Mouse (Mus musculus) hindbrain, postnatal 0 days (tissue): Measurements from ENCODE around the gene Dnah7c. TPM values are rescaled to one million over a fixed set of nuclear protein-coding genes. Genes with fewer than 3 reads are reported as not detected.

Experiments used
- ATAC-seq: fragments of 200-750 bp; cut with Nextera tagmentation; 2 replicates; pipeline ENCODE4 v1.8.0; 2017; ENCODE audit warnings: mild to moderate bottlenecking, moderate TSS enrichment, moderate library complexity
- DNase-seq: peaks from one replicate; pipeline ENCODE4 v3.0.0-alpha.2; 2015; ENCODE audit warnings: low spot score
- H3K27ac ChIP-seq: fragments of 300-500 bp; sonication (generic); 2 replicates; pipeline ENCODE4 v1.5.1; 2014; ENCODE audit warnings: mild to moderate bottlenecking
- H3K27me3 ChIP-seq: fragments of 300-500 bp; sonication (generic); 2 replicates; pipeline ENCODE4 v1.6.1; 2014; ENCODE audit warnings: low read length, mixed read lengths; ENCODE audit not compliant: insufficient read depth
- H3K36me3 ChIP-seq: fragments of 300-500 bp; sonication (generic); 2 replicates; pipeline ENCODE4 v1.6.1; 2014; ENCODE audit warnings: low read length, mixed read lengths; ENCODE audit not compliant: insufficient read depth
- H3K4me1 ChIP-seq: fragments of 300-500 bp; sonication (generic); 2 replicates; pipeline ENCODE4 v1.6.1; 2014; ENCODE audit warnings: antibody characterized with exemption, low read length, mixed read lengths; ENCODE audit not compliant: insufficient read depth
- H3K4me2 ChIP-seq: fragments of 300-500 bp; sonication (generic); 2 replicates; pipeline ENCODE4 v1.6.1; 2014; ENCODE audit warnings: low read depth, mild to moderate bottlenecking, low read length, moderate library complexity, mixed read lengths
- H3K4me3 ChIP-seq: fragments of 300-500 bp; sonication (generic); 2 replicates; pipeline ENCODE4 v1.5.1; 2014; ENCODE audit warnings: low read length
- H3K9ac ChIP-seq: fragments of 300-500 bp; sonication (generic); replicated peaks from 2 replicates; pipeline ENCODE4 v1.6.1; 2014; ENCODE audit warnings: mild to moderate bottlenecking, low read length, moderate library complexity, mixed read lengths
- H3K9me3 ChIP-seq: fragments of 300-500 bp; sonication (generic); 2 replicates; pipeline ENCODE4 v1.6.1; 2016; ENCODE audit warnings: low read length, mixed read lengths
- CTCF ChIP-seq: IDR thresholded peaks from 2 replicates; pipeline ENCODE4 v1.5.1; 2016; ENCODE audit warnings: antibody characterized with exemption, control low read depth, low read depth
- WGBS: fragments of 180-500 bp; shearing (Covaris S2); extraction: QIAGEN DNeasy Blood & Tissue Kit; methylation state at CpG from one replicate; pipeline ENCODE4 v1.1.7; 2014; 5-methylcytosine and 5-hydroxymethylcytosine counted together
- polyA plus RNA-seq: library from polyadenylated mRNA; unstranded; fragments of >200 nt; fragmentation: Nextera tagmentation; extraction: Ambion mirVana; gene quantifications from 2 replicates; pipeline ENCODE4 v1.2.1, GENCODE M21; 2015
- total RNA-seq: library from RNA; depleted of rRNA; stranded (reverse); fragments of >200 nt; gene quantifications from 2 replicates; pipeline ENCODE4 v1.2.3, GENCODE M21; 2014

Gene Dnah7c
- total and polyA plus RNA-seq, 2 experiments from 2014 or later = 0.11 to 0.52 TPM

DNA sequence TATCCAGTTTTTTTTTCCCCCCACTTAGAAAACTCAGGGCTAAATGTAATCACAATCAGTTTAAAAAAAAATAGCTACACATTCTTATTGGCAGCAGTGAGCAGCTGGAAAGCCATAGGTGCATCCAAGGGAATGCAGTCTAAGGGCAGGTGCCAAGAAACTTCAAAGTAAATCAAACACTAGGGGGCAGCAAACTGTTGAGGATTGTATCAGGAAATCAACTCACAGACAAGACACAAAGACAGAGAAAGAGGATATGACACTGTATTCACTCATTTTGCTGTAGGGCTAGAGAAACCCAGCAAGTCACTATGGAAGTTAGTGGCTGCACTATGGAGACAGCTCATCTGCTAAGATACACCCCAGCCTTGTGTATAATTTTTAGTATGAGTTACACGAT, 424.4 kb downstream of the Dnah7c start:
- peak; percentile 95 for DNase-seq
- no peak for ATAC-seq

DNA sequence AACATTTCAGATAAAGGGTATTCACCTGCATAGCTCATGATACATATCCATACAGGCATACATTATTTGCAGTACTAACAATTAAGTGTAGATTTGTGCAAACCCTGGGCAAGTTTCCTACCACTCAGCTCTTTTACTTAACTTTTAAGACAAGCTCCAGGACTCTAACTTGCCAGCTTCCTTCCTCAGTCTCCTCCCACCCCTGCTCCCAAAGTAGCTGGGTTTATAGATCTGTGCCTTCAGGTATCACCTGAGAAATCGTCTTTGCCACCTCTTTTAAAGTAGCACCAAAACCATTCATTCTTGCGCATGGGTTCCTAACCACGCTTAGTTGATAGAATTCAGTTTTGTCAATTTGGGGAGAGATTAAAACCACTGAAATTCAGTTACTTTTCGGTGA, 426.2 kb downstream of the Dnah7c start:
- Histone ChIP-seq H3K9me3 (no peaks in the 10 kb centered on the region), H3K4me3 (peak overlapping the region; percentile 94), H3K4me1 (no peaks in the 10 kb centered on the region), H3K36me3 (no peaks in the 10 kb centered on the region), H3K9ac (no peak overlapping the region), H3K4me2 (peak overlapping the region; percentile 74), H3K27me3 (no peaks in the 10 kb centered on the region), H3K27ac (no peak overlapping the region)
- ATAC-seq (no peak), DNase-seq (no peak)
- no peak for TF ChIP-seq CTCF
- WGBS = 60% methylated on average over 4 of the region's 4 CpGs

More for the DNA sequence above, 424.4 kb downstream of the Dnah7c start:
- no peaks in the 10 kb centered on the region for H3K27me3 ChIP-seq
- no peak overlapping the region for H3K4me3 ChIP-seq
- no peak overlapping the region for H3K4me2 ChIP-seq
- no peaks in the 10 kb centered on the region for H3K36me3 ChIP-seq
- 0 out of 2 replicates have a peak overlapping the region, but pooled peaks have one; percentile 4 for H3K27ac ChIP-seq
- peak; percentile 82 for TF ChIP-seq CTCF
- no peaks in the 10 kb centered on the region for H3K4me1 ChIP-seq
- H3K9ac ChIP-seq = no peak overlapping the region
- WGBS = 55% methylated on average over 1 of the region's 1 CpGs
- no peaks in the 10 kb centered on the region for H3K9me3 ChIP-seq

DNA sequence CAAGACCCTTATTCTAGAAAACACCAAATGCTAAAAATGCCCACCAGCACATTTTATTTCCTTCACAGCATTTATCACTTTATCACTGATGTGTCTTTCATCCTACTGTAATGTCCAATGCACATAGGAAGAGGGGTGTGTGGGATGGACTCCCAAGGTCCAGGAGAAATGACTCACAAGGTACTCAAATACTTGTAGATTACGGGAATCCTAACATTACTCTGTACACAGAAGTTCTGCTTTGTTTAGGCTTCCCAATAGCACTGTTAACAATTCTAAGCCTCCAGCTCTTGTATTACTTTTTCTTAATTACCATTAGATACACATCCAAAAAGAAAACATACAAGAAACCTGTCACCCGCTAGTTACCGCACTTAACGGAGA, 426.8 kb downstream of the Dnah7c start:
- H3K27ac ChIP-seq = peak overlapping the region; percentile 100; the same call in 1 of the 2 replicates
- H3K4me2 ChIP-seq = peak overlapping the region; percentile 74
- H3K4me3 ChIP-seq = peak overlapping the region; percentile 94
- H3K36me3 ChIP-seq = no peaks in the 10 kb centered on the region
- DNase-seq (no peak), ATAC-seq (no peak)
- under 1% methylated on average over 4 of the region's 4 CpGs for WGBS
- H3K9me3 ChIP-seq = no peaks in the 10 kb centered on the region
- no peak for TF ChIP-seq CTCF
- H3K9ac ChIP-seq = peak overlapping the region; percentile 96
- H3K4me1 ChIP-seq = no peaks in the 10 kb centered on the region
- H3K27me3 ChIP-seq = no peaks in the 10 kb centered on the region

DNA sequence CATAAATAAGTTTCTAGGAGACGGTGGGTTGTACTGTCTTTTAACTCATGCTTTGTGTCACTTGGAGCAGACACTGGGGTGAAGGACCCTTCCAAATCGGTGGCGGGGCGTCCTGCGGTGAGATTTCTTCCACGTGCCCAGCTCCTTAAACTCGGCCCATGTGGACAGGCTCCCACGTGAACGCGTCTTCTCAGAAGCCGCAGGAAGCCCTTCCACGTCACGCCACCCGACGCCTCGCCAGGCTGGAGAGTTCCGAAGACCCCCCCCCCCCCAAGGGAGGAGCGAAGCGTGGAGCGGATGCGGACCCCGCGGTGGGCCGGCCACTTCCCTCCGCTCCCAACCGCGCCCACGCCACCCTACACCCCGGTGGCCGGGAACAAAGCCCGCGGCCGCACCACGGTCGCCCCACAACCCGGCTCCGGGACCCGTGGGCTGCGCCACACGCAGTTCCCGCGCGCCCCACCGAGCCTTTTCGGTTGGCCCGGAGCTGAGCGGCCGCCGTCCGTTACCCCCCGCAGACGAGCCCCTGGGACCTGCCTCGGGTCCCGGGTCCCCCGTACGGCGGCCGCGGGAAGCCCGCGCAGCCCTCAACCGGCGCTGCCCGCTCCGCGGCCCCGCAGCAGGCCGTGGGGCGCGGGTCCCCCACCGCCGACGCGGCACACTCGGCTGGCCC, 427.3 kb downstream of the Dnah7c start:
- H3K9me3 ChIP-seq = no peaks in the 10 kb centered on the region
- TF ChIP-seq CTCF = no peak
- peak overlapping the region; percentile 96 for H3K9ac ChIP-seq
- H3K27ac ChIP-seq = peak overlapping the region; percentile 100
- peak overlapping the region; percentile 94 for H3K4me3 ChIP-seq
- no peaks in the 10 kb centered on the region for H3K36me3 ChIP-seq
- H3K4me1 ChIP-seq = no peaks in the 10 kb centered on the region
- peak overlapping the region; percentile 74 for H3K4me2 ChIP-seq
- DNase-seq (peak; percentile 85), ATAC-seq (peak; percentile 21)
- no peaks in the 10 kb centered on the region for H3K27me3 ChIP-seq
- WGBS = 2% methylated on average over 67 of the region's 75 CpGs

DNA sequence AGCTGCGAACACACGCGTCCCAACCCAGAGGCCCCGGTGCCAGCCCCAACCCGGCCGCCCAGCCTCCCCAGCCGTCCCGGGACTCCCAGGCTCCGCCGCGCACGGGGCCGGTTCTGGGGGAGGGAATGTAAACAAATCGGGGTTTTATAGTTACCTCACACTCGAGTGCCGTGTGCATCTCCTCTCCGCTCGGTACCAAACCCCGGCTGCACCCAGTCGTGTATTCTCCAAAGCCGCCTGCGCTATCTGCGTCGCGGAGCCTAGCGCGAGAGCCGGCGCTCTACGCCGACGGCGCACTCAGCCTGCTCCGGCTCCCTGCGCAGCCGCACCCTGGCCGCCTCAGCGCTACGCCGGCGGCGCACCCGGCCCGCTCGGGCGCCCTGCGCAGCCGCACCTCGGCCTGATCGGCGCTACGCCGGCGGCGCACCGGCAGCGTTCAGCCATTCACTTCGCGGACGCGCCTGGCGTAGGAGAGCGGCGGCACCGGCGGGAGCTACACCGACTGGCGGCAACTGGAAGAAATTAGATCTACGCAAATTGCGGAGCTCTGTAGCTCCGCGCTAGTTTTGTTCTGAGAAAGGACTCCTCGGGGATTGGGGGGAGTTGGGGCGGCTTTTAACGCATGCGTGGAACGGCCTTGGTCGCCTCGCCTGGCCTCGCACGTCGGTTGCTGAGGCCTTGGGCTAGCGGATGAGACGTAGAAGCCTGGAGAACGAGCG, 428.1 kb downstream of the Dnah7c start:
- WGBS = under 1% methylated on average over 86 of the region's 86 CpGs
- DNase-seq (peak; percentile 99), ATAC-seq (peak; percentile 97)
- peak overlapping the region; percentile 94 for H3K4me3 ChIP-seq
- peak overlapping the region; percentile 96 for H3K9ac ChIP-seq
- peak; percentile 30; the same call in 1 of the 2 replicates for TF ChIP-seq CTCF
- H3K4me1 ChIP-seq = no peaks in the 10 kb centered on the region
- no peaks in the 10 kb centered on the region for H3K27me3 ChIP-seq
- no peaks in the 10 kb centered on the region for H3K9me3 ChIP-seq
- peak overlapping the region; percentile 74 for H3K4me2 ChIP-seq
- H3K27ac ChIP-seq = peak overlapping the region; percentile 100
- H3K36me3 ChIP-seq = no peaks in the 10 kb centered on the region

DNA sequence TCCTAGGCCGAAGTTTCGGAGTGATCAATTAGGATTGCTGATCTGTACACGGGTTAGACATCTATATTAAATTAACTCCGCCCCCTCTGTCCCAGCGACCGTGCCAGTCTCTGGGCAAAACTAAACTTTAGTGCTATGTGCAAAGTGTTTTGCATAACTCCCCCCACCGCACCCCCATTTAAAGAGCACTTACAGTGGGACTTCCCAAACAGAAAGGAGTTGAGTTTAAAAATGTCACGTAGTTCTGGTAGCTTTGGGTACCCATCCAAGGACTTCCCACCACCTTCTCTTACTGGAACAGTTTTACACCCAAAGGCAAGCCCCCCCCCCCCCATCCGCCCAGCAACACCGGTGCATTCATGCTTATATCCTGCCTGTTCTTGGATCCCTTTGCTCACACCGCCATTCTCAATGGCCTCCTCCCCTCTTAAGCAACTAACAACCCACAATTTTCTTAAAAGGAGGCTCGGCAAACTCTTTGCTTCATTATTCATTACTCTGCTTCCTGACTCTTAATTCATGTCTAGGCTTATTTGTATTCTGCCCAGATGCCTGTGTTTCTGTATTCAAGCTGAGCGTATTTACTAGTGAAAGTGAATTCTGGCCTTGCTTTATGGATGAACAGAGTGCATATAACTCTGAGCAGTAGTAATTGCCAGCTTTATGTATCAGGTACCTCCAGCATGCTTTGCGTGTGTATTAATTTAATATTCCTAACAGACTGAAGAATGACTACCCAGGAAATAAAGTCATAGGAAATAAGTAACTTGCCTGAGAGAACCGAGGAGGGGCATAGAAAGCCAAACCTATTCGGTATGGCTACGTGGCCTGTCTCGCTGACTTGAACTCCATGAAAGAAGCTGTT, 428.9 kb downstream of the Dnah7c start:
- Histone ChIP-seq H3K27ac (peak overlapping the region; percentile 100), H3K36me3 (no peaks in the 10 kb centered on the region), H3K4me1 (no peaks in the 10 kb centered on the region), H3K4me3 (peak overlapping the region; percentile 94), H3K9me3 (no peaks in the 10 kb centered on the region), H3K9ac (peak overlapping the region; percentile 96), H3K27me3 (no peaks in the 10 kb centered on the region), H3K4me2 (peak overlapping the region; percentile 74)
- TF ChIP-seq CTCF = no peak
- WGBS = 23% methylated on average over 18 of the region's 18 CpGs
- DNase-seq (peak; percentile 54), ATAC-seq (no peak)
